Mouse (Mus musculus): ENCODE data around the gene Grm4.

Gene Grm4

DNA sequence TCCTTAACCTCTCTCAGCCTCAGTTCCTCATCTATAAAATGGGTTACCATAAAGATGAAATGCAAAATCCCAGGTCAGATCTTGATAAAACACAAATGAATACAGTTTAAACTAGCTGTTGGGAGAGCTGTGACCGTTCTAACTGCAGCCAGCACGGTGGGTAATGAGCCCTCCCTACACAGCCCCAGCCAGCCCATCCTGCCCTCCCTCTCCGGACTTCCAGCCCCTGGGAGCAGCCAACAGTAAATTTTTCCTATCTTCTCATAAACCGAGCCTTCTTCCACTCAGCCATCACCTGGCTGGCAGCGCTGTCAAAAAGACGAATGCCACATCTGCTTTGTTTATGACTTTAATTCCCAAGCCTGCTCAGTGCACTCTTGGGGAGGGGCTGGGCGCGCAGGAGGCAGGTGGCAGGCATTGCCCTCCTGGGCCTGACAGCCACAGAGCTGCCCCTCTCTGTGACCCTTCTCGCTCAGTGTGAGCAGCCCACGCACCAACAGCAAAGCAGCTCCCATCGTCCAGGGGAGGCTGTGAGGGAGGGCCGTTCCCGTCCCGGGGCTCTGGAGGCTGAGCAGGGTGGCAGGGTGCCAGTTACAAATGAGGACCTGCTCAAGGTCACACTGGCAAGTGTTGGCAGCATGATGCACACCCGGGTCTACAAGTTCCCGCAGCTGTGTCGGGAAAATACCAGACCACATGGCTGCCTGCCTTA is 75.7 kb downstream of the Grm4 start:
- no peak for DNase-seq (ENCODE audit: low spot score)

GRCm38 (mm10) chr17:27442538-27443113 is 78.6 kb downstream of the Grm4 start:
- no peak for DNase-seq (ENCODE audit: low spot score)

DNA sequence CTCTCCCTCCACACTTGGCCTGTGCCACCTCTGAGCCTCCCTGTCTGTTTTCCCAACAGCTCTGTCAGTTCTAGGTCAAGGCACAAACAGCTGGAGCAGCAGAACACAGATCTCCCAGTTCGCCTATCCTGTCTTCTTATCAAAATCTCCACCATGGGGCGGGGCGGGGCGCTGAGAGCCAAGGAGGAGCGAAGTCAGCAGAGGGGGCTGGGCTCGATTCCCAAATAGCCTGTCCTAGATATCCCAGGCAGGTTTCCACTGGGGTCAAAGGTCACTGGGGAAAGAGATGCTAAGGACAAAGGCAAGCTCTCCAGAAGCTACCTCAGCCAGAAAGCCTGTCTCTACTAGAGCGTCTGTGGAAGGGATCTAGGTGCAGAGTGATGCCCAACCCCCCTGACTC is 79.4 kb downstream of the Grm4 start:
- no peak for DNase-seq (ENCODE audit: low spot score)

GRCm38 (mm10) chr17:27435799-27436198 is 85.4 kb downstream of the Grm4 start:
- DNase-seq (ENCODE audit: low spot score) = no peak

DNA sequence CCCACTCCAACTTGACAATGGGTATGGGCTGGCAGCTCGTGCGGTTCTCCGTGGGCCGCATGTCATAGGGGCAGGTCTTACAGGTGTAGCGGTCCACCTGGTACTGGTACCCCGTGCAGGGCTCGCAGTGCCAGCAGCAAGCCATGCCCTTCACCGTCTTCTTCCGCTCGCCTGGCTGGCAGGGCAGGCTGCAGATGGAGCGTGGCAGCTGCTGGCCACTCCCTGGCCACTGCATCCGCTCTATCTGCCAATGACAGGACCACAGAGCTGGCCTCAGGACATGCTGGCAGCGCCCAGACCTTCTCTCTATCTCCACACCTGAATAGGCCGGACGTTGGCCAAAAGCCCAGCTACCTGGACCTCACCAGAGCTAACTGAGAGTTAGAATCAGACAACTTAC is 86.0 kb downstream of the Grm4 start:
- no peak for DNase-seq (ENCODE audit: low spot score)

GRCm38 (mm10) chr17:27434066-27434465 is 87.1 kb downstream of the Grm4 start:
- DNase-seq (ENCODE audit: low spot score) = no peak

- DNase-seq (ENCODE audit: low spot score) = no peak
These were observed 88.0 kb downstream of the Grm4 start for GRCm38 (mm10) chr17:27433179-27433680.

GRCm38 (mm10) chr17:27432145-27432650 is 89.0 kb downstream of the Grm4 start:
- DNase-seq (ENCODE audit: low spot score) = no peak

- no peak for DNase-seq (ENCODE audit: low spot score)
These were observed 90.0 kb downstream of the Grm4 start for GRCm38 (mm10) chr17:27431049-27431839.

DNA sequence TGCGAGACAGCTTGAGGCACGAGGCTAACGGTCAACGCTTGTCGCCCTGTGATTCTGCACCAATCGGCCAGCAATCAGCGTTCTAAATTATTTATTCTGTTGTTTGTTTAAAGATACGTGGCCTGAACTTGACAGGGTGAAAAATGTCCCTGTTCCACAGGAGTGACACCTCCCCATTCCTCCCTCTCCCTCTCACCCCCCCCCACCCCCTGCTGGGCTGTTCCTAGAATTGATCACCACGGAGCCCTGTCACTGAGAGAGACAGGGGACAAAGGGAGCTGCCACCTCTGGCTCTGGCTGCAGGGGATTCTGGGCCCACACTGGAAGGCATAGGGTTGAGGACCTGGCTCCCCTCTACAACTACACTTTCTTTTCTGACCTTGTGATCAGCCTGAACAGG is 91.4 kb downstream of the Grm4 start:
- DNase-seq (ENCODE audit: low spot score) = no peak

GRCm38 (mm10) chr17:27425016-27425415 is 96.2 kb downstream of the Grm4 start:
- DNase-seq (ENCODE audit: low spot score) = no peak

DNA sequence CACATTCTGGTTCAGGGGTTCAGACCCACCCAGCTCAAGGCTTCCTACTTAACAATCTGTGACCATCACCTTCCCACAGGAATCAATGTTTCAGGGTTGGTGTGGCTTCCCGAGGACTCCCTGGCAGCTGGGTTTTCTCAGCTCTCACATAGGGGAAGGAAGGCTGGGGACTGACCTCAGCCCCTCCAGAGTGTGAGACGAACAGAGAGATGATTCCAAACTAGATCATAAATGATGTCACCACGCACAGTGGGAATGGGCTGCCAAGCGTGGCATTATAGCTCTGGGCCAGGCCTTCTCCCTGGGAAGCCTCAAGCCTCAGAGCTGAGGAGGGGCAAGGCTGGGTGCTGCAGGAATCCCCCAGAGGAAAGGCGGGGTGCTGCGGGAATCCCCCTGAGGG is 96.8 kb downstream of the Grm4 start:
- no peak for DNase-seq (ENCODE audit: low spot score)

GRCm38 (mm10) chr17:27422726-27423381 is 98.3 kb downstream of the Grm4 start:
- DNase-seq (ENCODE audit: low spot score) = peak; percentile 11

DNA sequence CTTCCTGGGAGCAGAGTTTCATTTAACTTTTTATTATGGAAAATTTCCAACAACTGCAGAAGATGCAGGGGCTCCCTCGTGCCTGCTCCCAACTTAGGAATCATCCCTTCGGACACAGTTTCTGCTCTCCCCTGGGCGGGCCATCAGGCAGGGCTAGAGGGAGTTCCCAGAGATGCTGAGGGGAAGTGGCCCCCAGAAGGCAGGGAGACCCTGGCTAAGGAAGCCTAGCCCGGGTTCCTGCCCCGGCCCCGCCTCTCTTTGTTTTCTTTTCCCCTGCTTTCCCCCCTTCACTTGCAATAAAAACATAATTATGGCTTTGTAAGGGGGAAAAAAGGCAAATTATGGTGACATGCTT is 98.9 kb downstream of the Grm4 start:
- DNase-seq (ENCODE audit: low spot score) = no peak

DNA sequence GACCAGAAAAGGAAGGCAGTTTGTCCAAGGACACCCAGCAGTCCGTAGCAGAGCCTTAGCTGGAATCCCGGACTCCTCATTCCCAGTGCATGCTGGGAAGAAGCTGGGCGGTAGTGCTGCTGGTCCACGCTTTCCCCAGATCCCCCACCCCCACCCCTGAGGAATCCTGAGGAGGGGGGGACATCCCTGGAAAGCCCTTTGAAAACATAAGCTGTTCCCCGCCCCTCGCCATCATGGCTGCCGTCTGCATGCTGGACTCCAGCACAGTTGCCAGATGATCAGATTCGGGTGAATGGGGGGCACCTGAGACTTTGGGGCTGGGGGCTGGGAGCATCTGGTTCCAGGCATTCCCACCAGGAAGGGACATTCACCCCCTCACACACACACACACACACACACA is 99.4 kb downstream of the Grm4 start:
- no peak for DNase-seq (ENCODE audit: low spot score)

GRCm38 (mm10) chr17:27409006-27409405 is 112.2 kb downstream of the Grm4 start:
- DNase-seq (ENCODE audit: low spot score) = no peak

GRCm38 (mm10) chr17:27408531-27408930 is 112.7 kb downstream of the Grm4 start:
- no peak for DNase-seq (ENCODE audit: low spot score)

- no peak for DNase-seq (ENCODE audit: low spot score)
These were observed 114.2 kb downstream of the Grm4 start for GRCm38 (mm10) chr17:27406956-27407355.

DNA sequence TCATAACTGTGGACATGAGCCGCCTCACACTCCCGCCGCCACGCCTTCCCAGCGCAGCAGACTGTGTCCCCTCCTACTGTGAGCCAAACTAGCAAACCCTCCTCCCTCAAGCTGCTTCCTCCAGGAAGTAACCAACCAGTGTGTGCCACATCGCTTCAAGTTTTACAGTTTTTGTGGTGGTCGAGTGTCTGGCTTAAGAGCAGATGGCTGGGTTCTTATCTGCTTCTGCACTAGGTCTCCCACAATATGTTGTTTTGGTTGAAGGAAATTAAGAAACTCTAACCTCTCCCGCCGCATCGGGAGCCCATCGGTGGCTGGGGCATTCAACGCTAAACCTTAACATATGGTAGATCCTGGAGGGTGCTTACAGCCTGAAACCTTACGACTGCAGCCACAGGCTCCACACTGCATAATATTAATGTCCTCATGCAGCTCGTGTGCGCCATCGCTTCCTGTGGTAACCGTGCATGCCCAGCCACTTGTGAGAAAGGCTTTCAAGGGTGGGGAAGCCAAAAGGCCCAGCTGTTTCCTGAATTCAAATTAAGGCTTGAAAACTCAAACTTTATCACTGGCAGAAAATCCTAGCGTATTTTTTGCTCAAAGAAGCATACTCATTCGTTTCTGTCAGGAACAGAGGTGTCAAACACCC is 115.7 kb downstream of the Grm4 start:
- no peak for DNase-seq (ENCODE audit: low spot score)

DNA sequence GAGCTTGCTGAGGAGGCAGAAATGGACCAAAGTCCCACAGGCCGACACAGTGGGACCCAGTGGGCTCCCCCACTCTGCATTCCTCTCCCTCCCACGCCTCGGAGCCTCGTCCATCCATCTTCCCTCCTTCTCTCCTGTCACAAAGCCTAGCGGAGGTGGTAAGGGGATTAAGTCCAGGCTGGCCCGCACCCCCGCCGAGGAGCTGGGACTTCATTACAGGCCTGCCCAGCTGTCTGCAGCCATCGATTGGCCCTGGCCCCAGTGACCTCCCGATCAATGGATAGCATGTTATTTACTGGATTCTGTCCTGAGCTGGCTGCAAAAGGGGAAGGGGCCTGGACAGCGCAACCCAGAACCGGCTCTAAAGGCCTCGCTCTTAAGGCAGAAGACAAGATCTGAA is 120.0 kb downstream of the Grm4 start:
- no peak for DNase-seq (ENCODE audit: low spot score)

DNA sequence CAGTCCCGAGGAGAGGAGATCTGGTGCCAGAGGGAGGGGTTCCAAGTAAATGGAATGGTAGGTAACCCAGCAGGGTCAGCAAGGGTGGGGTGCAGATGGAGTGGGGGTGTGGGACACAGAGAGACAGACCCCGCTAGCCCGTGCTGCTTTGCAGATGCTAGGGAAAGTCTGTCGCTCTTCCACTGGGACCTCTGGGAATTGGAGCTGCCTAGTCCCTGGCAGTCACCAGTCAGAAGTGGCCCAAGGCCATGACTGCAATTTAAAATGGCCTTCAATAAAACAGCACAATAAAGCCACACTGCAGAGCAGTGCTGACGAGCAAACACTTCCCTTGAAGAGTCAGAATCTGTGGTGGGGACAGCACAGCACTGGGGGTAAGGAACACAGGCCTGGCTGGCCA is 127.3 kb downstream of the Grm4 start:
- no peak for DNase-seq (ENCODE audit: low spot score)

DNA sequence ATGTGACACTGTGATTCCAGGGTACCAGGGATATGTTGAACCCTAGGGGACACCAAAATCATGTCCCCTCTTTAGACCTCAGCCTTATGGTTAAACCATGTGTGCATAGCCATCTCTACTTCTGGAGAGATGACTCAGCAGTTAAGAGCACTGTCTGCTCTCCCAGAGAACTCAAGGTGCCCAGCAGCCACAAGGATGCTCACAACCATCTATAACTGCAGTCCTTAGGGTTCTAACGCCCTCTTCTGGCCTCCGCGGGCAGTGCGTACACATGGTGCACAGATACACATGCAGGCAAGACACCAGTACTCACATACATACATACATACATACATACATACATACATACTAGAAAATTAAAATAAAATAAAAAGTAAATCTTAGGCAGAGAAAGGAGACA is 127.8 kb downstream of the Grm4 start:
- no peak for DNase-seq (ENCODE audit: low spot score)
